18 mouse cellular contexts compared by ENCODE assay signal in genomic region chr19:26506802-26507201, GRCm38 (mm10).
"Had no signal": no experiment of that assay in that cellular context is flagged by ENCODE, and none has a peak within 500 bp of the region (broad histone marks: within the 10 kb centered on the region; RNA-seq: fewer than 3 reads in every experiment).

No protein-coding gene starts in this region.

- H3K4me3 ChIP-seq: kidney, embryonic 15.5 days; limb, embryonic 12.5 days; liver, embryonic 13.5 days; megakaryocyte, embryonic 14.5 days; midbrain, embryonic 15.5 days; neural tube, embryonic 13.5 days had no signal

- H3K27me3 ChIP-seq: kidney, embryonic 15.5 days; limb, embryonic 12.5 days; liver, embryonic 13.5 days; megakaryocyte, embryonic 14.5 days; midbrain, embryonic 15.5 days; neural tube, embryonic 13.5 days had no signal

- H3K36me3 ChIP-seq: kidney, embryonic 15.5 days; limb, embryonic 12.5 days; liver, embryonic 13.5 days; midbrain, embryonic 15.5 days; neural tube, embryonic 13.5 days had no signal

- H3K4me2 ChIP-seq: kidney, embryonic 15.5 days; limb, embryonic 12.5 days; liver, embryonic 13.5 days; midbrain, embryonic 11.5 days; midbrain, embryonic 15.5 days; neural tube, embryonic 13.5 days had no signal

- DNase-seq: kidney, postnatal 25 days; layer of hippocampus, adult 9-11 months; layer of hippocampus, postnatal 36 days; liver; liver, embryonic 13.5 days; liver, postnatal 0 days; right cerebral cortex, adult 18-20 months; right cerebral cortex, postnatal 25 days; thymus, adult 18-20 months; thymus, postnatal 14 days had no signal

- H3K4me1 ChIP-seq: kidney, embryonic 15.5 days; liver, embryonic 13.5 days; megakaryocyte, embryonic 14.5 days had no signal

- H3K9me3 ChIP-seq: kidney, embryonic 15.5 days; liver, embryonic 13.5 days had no signal

- ATAC-seq: inflammation-experienced regulatory T-cells, adult 6 months; intestine, postnatal 0 days; liver, postnatal 0 days; midbrain, embryonic 15.5 days had no signal

- H3K27ac ChIP-seq: kidney, embryonic 15.5 days; limb, embryonic 12.5 days; liver, embryonic 13.5 days; midbrain, embryonic 15.5 days; neural tube, embryonic 13.5 days had no signal

- H3K9ac ChIP-seq: kidney, embryonic 15.5 days; limb, embryonic 12.5 days; liver, embryonic 13.5 days; liver, postnatal 0 days; midbrain, embryonic 15.5 days; neural tube, embryonic 13.5 days had no signal
